Mouse (Mus musculus): ENCODE measurements around the gene Acsl5. TPM values are rescaled to one million over a fixed set of nuclear protein-coding genes. Genes with fewer than 3 reads are reported as not detected.

Acsl5 gene
- polyA plus RNA-seq, 1 experiment from 2014 or later = 58.7 TPM

Other genes starting within 250 kb of the Acsl5 start
- gene Gpam, start 124.7 kb upstream of the Acsl5 start, polyA plus RNA-seq (2014; fragmentation: Nextera tagmentation; extraction: Ambion mirVana) = 16.6 and 17.7 TPM in 2 replicates
- 0.11 and 0.12 TPM in 2 replicates for gene Tectb, start 71.2 kb upstream of the Acsl5 start, polyA plus RNA-seq (2014; fragmentation: Nextera tagmentation; extraction: Ambion mirVana)
- gene Gucy2g, start 10.7 kb upstream of the Acsl5 start, polyA plus RNA-seq (2014; fragmentation: Nextera tagmentation; extraction: Ambion mirVana) = not detected in 2 replicates
- 96.2 and 104 TPM in 2 replicates for gene Zdhhc6, start 64.1 kb downstream of the Acsl5 start, polyA plus RNA-seq (2014; fragmentation: Nextera tagmentation; extraction: Ambion mirVana)
- gene Vti1a, start 64.4 kb downstream of the Acsl5 start, polyA plus RNA-seq (2014; fragmentation: Nextera tagmentation; extraction: Ambion mirVana) = 27.2 and 29.9 TPM in 2 replicates